Mouse (Mus musculus): Measurements from ENCODE around the gene Olfr287. TPM values are rescaled to one million over a fixed set of nuclear protein-coding genes. Genes with fewer than 3 reads are reported as not detected.

The Olfr287 gene
- not detected in 2 replicates for polyA plus RNA-seq (2014; fragmentation: Nextera tagmentation; extraction: Ambion mirVana)

DNA sequence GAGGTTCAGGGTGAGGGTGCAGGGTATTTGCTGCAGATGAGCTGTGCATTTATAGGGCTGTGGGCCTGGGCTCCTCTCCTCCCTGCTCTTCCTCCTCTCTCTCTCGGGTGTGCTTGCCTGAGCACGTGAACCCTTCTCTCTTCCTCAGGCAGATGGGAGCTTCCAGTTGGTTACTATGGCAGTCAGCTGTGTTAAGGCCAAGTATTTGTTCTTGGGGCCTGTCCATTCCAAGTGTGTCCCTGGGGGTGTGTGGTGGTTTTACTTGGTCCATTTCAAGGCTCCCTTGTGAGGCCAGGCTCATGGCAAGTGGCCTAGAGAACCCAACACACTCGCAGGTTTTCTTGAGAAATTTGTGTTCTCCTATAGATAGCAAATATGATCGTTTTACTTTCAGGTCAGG is at the start of gene Olfr287, which contains the start of gene Gm44579:
Gene Olfr287, minus strand, starts transcription at position 180 of the 400 bp plus-strand sequence.
Gene Gm44579, minus strand, starts transcription at position 101 of the 400 bp plus-strand sequence.
- no peaks in the 10 kb centered on the region for H3K9me3 ChIP-seq (ENCODE audit: control insufficient read depth, low read length)
- ATAC-seq (replicated peaks; ENCODE audit: low FRiP score, low TSS enrichment, low read depth) (no peak), DNase-seq (ENCODE audit: low spot score) (no peak)
- H3K9ac ChIP-seq (ENCODE audit: low read length) = no peak within 1 kb of the TSS
- no peak within 1 kb of the TSS for H3K27ac ChIP-seq (ENCODE audit: low read depth)
- H3K27me3 ChIP-seq (replicated peaks; ENCODE audit: control insufficient read depth, insufficient read depth, low read length) = no peaks in the 10 kb centered on the region
- no peaks in the 10 kb centered on the region for H3K4me1 ChIP-seq (replicated peaks; ENCODE audit: control insufficient read depth, insufficient read depth, low read length)
- H3K4me2 ChIP-seq (ENCODE audit: low read length) = no peak within 1 kb of the TSS
- WGBS = 70% methylated on average over 4 of the region's 4 CpGs
- H3K36me3 ChIP-seq (ENCODE audit: control insufficient read depth, insufficient read depth, low read length) = no peaks in the 10 kb centered on the region
- H3K4me3 ChIP-seq (ENCODE audit: low read depth, low read length) = no peak within 1 kb of the TSS

DNA sequence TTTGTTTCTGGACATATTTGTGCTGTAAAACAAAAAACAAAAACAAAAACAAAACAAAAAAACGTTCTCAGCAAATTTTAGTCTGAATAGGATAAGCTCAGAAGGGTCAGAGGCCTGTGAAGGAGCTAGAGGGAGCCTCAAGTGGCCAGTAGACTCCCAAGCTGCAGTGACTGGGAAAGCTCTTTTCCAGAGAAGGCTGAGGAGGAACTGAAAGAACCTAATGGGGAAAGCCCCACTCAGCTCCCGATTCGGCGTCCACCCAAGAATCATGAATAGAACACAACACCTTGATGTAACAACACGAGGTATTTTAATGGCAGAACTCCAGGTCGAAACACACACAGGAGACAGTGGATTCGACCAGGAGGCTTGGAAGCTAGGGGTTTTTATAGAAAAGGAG is 36.9 kb upstream of the Olfr287 start:
- Histone ChIP-seq H3K27me3 (replicated peaks; ENCODE audit: control insufficient read depth, insufficient read depth, low read length) (no peaks in the 10 kb centered on the region), H3K27ac (ENCODE audit: low read depth) (no peak overlapping the region), H3K4me1 (replicated peaks; ENCODE audit: control insufficient read depth, insufficient read depth, low read length) (no peaks in the 10 kb centered on the region), H3K4me3 (ENCODE audit: low read depth, low read length) (no peak overlapping the region), H3K9me3 (ENCODE audit: control insufficient read depth, low read length) (no peaks in the 10 kb centered on the region), H3K4me2 (ENCODE audit: low read length) (no peak overlapping the region), H3K36me3 (ENCODE audit: control insufficient read depth, insufficient read depth, low read length) (no peaks in the 10 kb centered on the region), H3K9ac (ENCODE audit: low read length) (no peak overlapping the region)
- WGBS = 81% methylated on average over 7 of the region's 7 CpGs
- no peak for DNase-seq (ENCODE audit: low spot score)
- no peak for ATAC-seq (replicated peaks; ENCODE audit: low FRiP score, low TSS enrichment, low read depth)

DNA sequence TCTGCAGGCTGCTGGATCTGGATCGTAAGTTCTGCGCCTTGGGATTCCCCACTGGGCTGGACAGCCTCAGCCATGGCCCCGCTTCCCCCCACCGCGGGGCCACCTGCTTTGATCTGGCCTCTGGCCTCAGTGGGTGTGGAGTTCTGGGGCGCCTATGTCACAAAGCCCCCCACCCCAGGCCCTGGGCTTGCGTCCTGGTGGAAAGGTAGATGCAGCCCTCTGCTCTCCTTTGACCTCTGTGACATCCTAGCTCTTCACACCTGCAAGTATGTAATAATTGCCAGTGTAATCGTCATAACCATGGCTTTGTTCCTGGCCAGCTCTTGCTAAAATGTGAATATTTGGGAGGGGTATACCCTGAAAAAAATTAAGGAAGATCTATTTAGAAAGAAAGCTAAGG is 36.3 kb upstream of the Olfr287 start, which contains the start of gene H1fnt:
Gene H1fnt, minus strand, starts transcription at position 101 of the 400 bp plus-strand sequence.
- no peak for ATAC-seq (replicated peaks; ENCODE audit: low FRiP score, low TSS enrichment, low read depth)

DNA sequence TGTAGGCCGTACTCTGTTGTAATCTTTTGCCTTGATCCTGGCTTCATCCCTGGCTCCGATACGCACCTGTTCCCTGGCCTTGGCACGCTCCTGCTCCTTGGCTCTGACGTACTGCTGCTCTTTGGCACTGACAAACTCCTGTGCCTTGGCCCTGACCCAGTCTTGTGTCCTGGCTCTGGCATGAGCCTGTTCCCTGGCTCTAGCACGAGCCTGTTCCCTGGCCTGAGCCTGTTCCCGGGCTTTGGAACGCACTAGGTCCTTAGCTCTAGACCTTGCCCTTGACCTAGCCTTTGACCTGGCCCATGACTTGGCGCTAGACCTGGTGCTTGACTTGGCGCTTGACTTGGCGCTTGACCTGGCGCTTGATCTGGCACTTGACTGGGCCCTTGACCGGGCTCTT is 35.4 kb upstream of the Olfr287 start:
- H3K27ac ChIP-seq (ENCODE audit: low read depth) = no peak overlapping the region
- no peak overlapping the region for H3K4me3 ChIP-seq (ENCODE audit: low read depth, low read length)
- H3K9ac ChIP-seq (ENCODE audit: low read length) = no peak overlapping the region
- DNase-seq (ENCODE audit: low spot score) = no peak
- ATAC-seq (replicated peaks; ENCODE audit: low FRiP score, low TSS enrichment, low read depth) = no peak
- no peaks in the 10 kb centered on the region for H3K4me1 ChIP-seq (replicated peaks; ENCODE audit: control insufficient read depth, insufficient read depth, low read length)
- no peaks in the 10 kb centered on the region for H3K36me3 ChIP-seq (ENCODE audit: control insufficient read depth, insufficient read depth, low read length)
- H3K4me2 ChIP-seq (ENCODE audit: low read length) = no peak overlapping the region
- WGBS = 95% methylated on average over 13 of the region's 13 CpGs
- H3K9me3 ChIP-seq (ENCODE audit: control insufficient read depth, low read length) = no peaks in the 10 kb centered on the region
- no peaks in the 10 kb centered on the region for H3K27me3 ChIP-seq (replicated peaks; ENCODE audit: control insufficient read depth, insufficient read depth, low read length)

More for the DNA sequence above, 36.3 kb upstream of the Olfr287 start, which contains the start of gene H1fnt:
- H3K27ac ChIP-seq (ENCODE audit: low read depth) = no peak within 1 kb of the TSS
- no peak within 1 kb of the TSS for H3K4me2 ChIP-seq (ENCODE audit: low read length)
- 79% methylated on average over 8 of the region's 8 CpGs for WGBS
- no peak within 1 kb of the TSS for H3K9ac ChIP-seq (ENCODE audit: low read length)
- no peak for DNase-seq (ENCODE audit: low spot score)
- H3K4me3 ChIP-seq (ENCODE audit: low read depth, low read length) = no peak within 1 kb of the TSS
- no peaks in the 10 kb centered on the region for H3K4me1 ChIP-seq (replicated peaks; ENCODE audit: control insufficient read depth, insufficient read depth, low read length)
- H3K9me3 ChIP-seq (ENCODE audit: control insufficient read depth, low read length) = no peaks in the 10 kb centered on the region
- no peaks in the 10 kb centered on the region for H3K36me3 ChIP-seq (ENCODE audit: control insufficient read depth, insufficient read depth, low read length)
- no peaks in the 10 kb centered on the region for H3K27me3 ChIP-seq (replicated peaks; ENCODE audit: control insufficient read depth, insufficient read depth, low read length)

DNA sequence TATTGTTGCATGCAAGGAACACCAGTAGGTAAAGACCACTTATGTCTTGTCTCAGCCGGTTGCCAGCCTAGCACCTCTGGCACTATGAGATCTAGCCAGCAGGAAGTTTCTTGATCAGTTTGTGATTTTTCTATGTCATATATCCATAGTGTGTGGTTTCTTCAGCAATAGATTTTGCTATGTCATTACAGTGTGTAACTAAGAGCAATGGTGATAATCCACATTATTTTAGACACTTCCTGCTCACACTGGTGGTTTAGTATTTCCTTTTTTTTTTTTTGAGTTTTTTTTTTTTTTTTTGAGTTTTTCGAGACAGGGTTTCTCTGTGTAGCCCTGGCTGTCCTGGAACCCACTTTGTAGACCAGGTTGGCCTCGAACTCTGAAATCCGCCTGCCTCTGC is 14.6 kb upstream of the Olfr287 start:
- H3K9me3 ChIP-seq (ENCODE audit: control insufficient read depth, low read length) = no peaks in the 10 kb centered on the region
- no peak overlapping the region for H3K9ac ChIP-seq (ENCODE audit: low read length)
- no peak overlapping the region for H3K4me3 ChIP-seq (ENCODE audit: low read depth, low read length)
- H3K27ac ChIP-seq (ENCODE audit: low read depth) = no peak overlapping the region
- no peaks in the 10 kb centered on the region for H3K4me1 ChIP-seq (replicated peaks; ENCODE audit: control insufficient read depth, insufficient read depth, low read length)
- 94% methylated on average over 4 of the region's 4 CpGs for WGBS
- DNase-seq (ENCODE audit: low spot score) = no peak
- H3K36me3 ChIP-seq (ENCODE audit: control insufficient read depth, insufficient read depth, low read length) = no peaks in the 10 kb centered on the region
- no peaks in the 10 kb centered on the region for H3K27me3 ChIP-seq (replicated peaks; ENCODE audit: control insufficient read depth, insufficient read depth, low read length)
- no peak overlapping the region for H3K4me2 ChIP-seq (ENCODE audit: low read length)
- ATAC-seq (replicated peaks; ENCODE audit: low FRiP score, low TSS enrichment, low read depth) = no peak

DNA sequence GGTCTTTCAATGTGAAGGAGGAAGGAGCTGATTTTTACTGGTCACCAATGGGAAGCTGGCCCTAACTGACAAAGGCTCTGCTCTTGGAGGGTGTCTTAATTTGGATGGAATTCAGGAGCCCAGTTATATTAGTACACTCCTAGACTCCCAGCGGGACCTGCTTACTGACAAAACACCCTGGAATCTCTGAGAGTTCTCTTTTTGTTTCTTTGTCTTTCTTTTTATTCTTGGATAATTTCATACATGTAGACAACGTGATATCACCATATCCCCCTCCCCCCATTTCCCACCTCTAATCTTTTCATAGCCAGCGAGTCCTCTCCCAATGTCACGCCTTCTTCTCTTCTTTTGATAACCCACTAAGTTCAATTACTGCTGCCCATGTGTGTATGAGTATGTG is 13.5 kb upstream of the Olfr287 start, which contains the start of gene Olfr286:
Gene Olfr286, minus strand, starts transcription at position 101 of the 400 bp plus-strand sequence.
- WGBS = 91% methylated on average over 4 of the region's 4 CpGs
- Histone ChIP-seq H3K9me3 (ENCODE audit: control insufficient read depth, low read length) (no peaks in the 10 kb centered on the region), H3K27me3 (replicated peaks; ENCODE audit: control insufficient read depth, insufficient read depth, low read length) (no peaks in the 10 kb centered on the region), H3K4me3 (ENCODE audit: low read depth, low read length) (no peak within 1 kb of the TSS), H3K27ac (ENCODE audit: low read depth) (no peak within 1 kb of the TSS), H3K36me3 (ENCODE audit: control insufficient read depth, insufficient read depth, low read length) (no peaks in the 10 kb centered on the region), H3K4me2 (ENCODE audit: low read length) (no peak within 1 kb of the TSS), H3K9ac (ENCODE audit: low read length) (no peak within 1 kb of the TSS), H3K4me1 (replicated peaks; ENCODE audit: control insufficient read depth, insufficient read depth, low read length) (no peaks in the 10 kb centered on the region)
- ATAC-seq (replicated peaks; ENCODE audit: low FRiP score, low TSS enrichment, low read depth) (no peak), DNase-seq (ENCODE audit: low spot score) (no peak)

DNA sequence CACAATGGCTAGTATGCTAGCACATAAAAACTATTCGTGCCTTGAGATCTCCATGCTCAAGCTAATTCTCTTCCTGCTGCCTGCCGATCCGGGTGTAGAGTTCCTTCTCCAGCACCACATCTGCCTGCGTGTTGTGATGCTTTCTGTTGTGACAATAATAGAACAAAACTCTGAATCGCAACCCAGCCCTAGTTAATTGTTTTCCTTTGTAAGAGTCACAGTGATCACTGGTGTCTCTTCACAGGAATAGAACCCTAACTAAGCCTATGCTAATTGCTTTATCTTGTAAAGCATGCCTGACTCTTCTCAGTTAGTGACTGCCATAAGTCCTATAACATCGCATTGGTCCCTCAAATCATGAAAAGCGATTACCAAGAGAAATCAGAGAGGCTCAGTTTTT is 5.2 kb upstream of the Olfr287 start:
- no peak overlapping the region for H3K9ac ChIP-seq (ENCODE audit: low read length)
- H3K4me1 ChIP-seq (replicated peaks; ENCODE audit: control insufficient read depth, insufficient read depth, low read length) = no peaks in the 10 kb centered on the region
- H3K9me3 ChIP-seq (ENCODE audit: control insufficient read depth, low read length) = no peaks in the 10 kb centered on the region
- H3K27ac ChIP-seq (ENCODE audit: low read depth) = no peak overlapping the region
- no peaks in the 10 kb centered on the region for H3K27me3 ChIP-seq (replicated peaks; ENCODE audit: control insufficient read depth, insufficient read depth, low read length)
- ATAC-seq (replicated peaks; ENCODE audit: low FRiP score, low TSS enrichment, low read depth) = no peak
- H3K4me2 ChIP-seq (ENCODE audit: low read length) = no peak overlapping the region
- no peaks in the 10 kb centered on the region for H3K36me3 ChIP-seq (ENCODE audit: control insufficient read depth, insufficient read depth, low read length)
- DNase-seq (ENCODE audit: low spot score) = no peak
- 79% methylated on average over 7 of the region's 7 CpGs for WGBS
- H3K4me3 ChIP-seq (ENCODE audit: low read depth, low read length) = no peak overlapping the region

DNA sequence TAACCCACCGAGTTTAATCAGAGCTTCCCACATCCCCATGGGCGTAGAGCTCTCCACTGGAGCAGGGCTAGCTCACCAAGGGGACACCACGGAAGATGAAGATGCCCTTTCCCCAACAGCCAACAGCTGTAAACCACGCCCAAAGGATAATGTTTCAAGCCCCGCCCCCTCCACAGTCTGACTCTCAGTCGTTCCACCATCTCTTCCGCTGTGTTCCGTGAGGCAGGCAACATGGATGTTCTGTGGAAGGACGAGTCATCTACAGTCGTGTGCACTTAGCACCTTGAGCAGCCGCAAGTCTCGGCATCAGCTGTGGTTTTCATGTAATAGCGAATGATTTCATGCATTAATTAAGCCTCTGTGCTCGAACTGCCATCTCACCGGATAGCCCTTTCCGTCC is 4.8 kb upstream of the Olfr287 start:
- 38% methylated on average over 16 of the region's 16 CpGs for WGBS
- Histone ChIP-seq H3K4me2 (ENCODE audit: low read length) (no peak overlapping the region), H3K9ac (ENCODE audit: low read length) (no peak overlapping the region), H3K9me3 (ENCODE audit: control insufficient read depth, low read length) (no peaks in the 10 kb centered on the region), H3K27me3 (replicated peaks; ENCODE audit: control insufficient read depth, insufficient read depth, low read length) (no peaks in the 10 kb centered on the region), H3K4me1 (replicated peaks; ENCODE audit: control insufficient read depth, insufficient read depth, low read length) (no peaks in the 10 kb centered on the region), H3K4me3 (ENCODE audit: low read depth, low read length) (no peak overlapping the region), H3K27ac (ENCODE audit: low read depth) (no peak overlapping the region), H3K36me3 (ENCODE audit: control insufficient read depth, insufficient read depth, low read length) (no peaks in the 10 kb centered on the region)
- ATAC-seq (replicated peaks; ENCODE audit: low FRiP score, low TSS enrichment, low read depth) (no peak), DNase-seq (ENCODE audit: low spot score) (no peak)

DNA sequence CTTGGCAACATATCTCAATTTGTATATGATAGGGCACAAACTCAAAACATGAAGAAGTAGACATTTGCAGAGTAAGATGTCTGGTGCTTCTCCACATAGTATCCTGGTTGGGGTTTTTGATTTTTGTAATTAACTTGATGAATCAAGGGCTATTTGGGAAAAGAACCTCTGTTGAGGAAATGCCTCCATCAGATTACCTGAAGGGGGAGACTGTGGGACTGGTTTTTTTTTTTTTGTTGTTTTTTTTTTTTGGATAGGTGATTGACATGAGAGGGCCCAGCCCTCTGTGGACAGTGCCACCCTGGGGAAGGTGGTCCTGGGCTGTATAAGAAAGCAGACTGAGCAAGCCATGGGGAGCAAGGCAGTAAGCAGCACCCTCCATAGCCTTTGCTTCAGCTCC is 1.5 kb upstream of the Olfr287 start:
- Histone ChIP-seq H3K27me3 (replicated peaks; ENCODE audit: control insufficient read depth, insufficient read depth, low read length) (no peaks in the 10 kb centered on the region), H3K4me1 (replicated peaks; ENCODE audit: control insufficient read depth, insufficient read depth, low read length) (no peaks in the 10 kb centered on the region), H3K36me3 (ENCODE audit: control insufficient read depth, insufficient read depth, low read length) (no peaks in the 10 kb centered on the region), H3K9ac (ENCODE audit: low read length) (no peak overlapping the region), H3K4me3 (ENCODE audit: low read depth, low read length) (no peak overlapping the region), H3K27ac (ENCODE audit: low read depth) (no peak overlapping the region), H3K4me2 (ENCODE audit: low read length) (no peak overlapping the region), H3K9me3 (ENCODE audit: control insufficient read depth, low read length) (no peaks in the 10 kb centered on the region)
- ATAC-seq (replicated peaks; ENCODE audit: low FRiP score, low TSS enrichment, low read depth) (no peak), DNase-seq (ENCODE audit: low spot score) (no peak)

Data from intestine, embryonic 14.5 days (tissue).